Mouse (Mus musculus) heart, postnatal 4 days (tissue): Measurements from ENCODE around the gene Gm49396. TPM values are rescaled to one million over a fixed set of nuclear protein-coding genes. Genes with fewer than 3 reads are reported as not detected.

Experiments used
- DNase-seq: peaks from one replicate; pipeline ENCODE4 v3.0.0; 2021
- microRNA-seq, 2 experiments: library from miRNA; unstranded; fragments of <30 nt; microRNA quantifications; one replicate each; pipeline ENCODE4 v1.2.0; 2021 to 2022
- total RNA-seq, 2 experiments: library from RNA; stranded (reverse); gene quantifications; 2 replicates each; pipeline ENCODE4 v1.2.3; 2021

Gm49396 gene
- total RNA-seq, 2 experiments from 2014 or later: 2.1 to 3.1 TPM

DNA sequence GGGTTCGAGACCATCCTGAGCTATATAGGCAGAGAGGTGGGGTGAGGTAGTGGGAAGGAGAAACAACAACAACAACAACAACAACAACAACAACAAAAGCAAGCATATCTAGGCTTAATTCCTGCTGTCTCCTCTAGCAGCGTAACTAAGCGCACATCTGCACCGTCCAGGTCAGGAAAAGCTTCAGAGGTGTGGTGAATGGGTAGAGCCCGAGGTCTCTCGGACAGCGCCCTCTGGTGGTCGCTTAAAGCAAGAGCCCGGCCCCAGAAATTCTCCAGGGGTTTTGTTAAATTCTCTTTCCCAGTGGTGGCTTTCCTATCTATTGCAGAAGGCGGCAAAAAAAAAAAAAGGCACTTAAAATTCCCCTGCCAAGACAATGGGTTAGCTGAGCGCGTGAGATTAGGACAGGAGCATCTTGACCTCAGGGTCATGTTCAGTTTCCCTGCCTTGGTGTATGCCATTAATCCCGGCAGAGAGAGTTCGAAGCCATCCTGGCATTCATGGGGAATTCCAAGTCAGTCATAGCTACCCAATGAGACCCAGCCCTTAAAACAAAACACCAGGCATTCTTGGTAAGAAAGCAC is 50.5 kb downstream of the Gm49396 start:
- peak; percentile 77 for DNase-seq

DNA sequence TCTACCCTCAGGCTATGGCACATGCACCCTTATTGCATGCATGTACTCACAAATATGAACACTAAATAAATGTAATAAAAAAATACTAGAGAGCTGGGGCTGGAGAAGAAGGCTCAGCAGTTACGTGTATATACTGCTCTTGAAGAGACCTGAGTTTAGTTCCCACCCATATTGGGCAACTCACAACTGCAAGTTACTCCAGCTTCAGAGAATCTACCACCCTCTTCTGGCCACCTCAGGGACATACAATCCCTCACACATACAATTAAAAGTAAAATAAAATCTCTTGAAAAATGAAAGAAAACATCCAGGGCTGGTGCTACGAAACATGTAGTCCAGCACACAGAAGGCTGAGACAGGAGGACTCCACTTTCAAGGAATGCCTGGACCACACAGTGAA is 51.3 kb downstream of the Gm49396 start:
- no peak for DNase-seq

DNA sequence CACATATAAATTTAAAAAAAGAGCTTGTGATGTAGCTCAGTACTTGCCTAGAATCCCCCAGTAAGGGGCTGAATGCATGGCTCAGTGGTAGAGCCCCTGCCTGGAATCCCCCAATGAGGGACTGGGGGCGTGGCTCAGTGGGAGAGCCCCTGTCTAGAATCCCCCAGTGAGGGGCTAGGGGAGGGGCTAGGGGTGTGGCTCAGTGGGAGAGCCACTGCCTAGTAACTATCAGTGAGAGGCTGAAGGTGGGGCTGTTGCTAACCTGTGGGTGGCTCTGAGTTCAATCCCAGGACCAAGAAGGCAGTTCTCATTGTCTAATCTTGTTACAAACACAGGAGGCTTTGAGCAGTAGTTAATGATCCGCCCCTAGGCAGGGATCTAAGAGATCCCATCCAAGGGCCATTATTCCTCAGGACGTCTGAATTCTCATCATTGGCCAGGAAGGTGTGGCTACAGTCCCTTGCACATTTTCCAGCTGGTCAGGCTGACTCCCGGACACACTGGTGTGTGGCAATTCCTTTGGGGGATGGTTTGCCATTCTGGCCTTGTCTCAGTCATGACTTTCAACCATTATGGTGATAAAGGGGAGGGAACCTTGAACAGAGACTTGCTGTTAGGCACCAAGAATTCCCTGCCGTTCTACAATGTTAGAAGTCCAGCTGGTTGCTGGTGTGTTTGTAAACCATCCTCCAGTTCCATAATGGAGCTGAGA is 52.1 kb downstream of the Gm49396 start:
- no peak for DNase-seq

Small RNA genes lying within 50 kb of the gene (microRNA-seq; reads per million reads assigned to microRNA genes)
- 2.1 to 2.2 reads per million in 2 experiments for gene Gm38670
- 0 to 0.20 reads per million in 2 experiments for gene Mir3569

Other genes starting within 250 kb of the Gm49396 start
- gene Syne4, start 248.5 kb upstream of the Gm49396 start, total RNA-seq: 1 to 10 TPM; 1.3 to 3.2 TPM
- under 1 TPM; 0.70 to 0.91 TPM for gene E130208F15Rik, start 241.6 kb upstream of the Gm49396 start, total RNA-seq
- 10 to 100 TPM; 15.5 to 16.6 TPM for gene Sdhaf1, start 239.4 kb upstream of the Gm49396 start, total RNA-seq
- gene Lrfn3, start 200.6 kb upstream of the Gm49396 start, total RNA-seq: 1 to 10 TPM; 1.4 to 2.2 TPM
- gene Tyrobp, start 149.6 kb upstream of the Gm49396 start, total RNA-seq: 10 to 100 TPM; 11.1 to 13.5 TPM
- gene Hcst, start 143.5 kb upstream of the Gm49396 start, total RNA-seq: under 1 TPM in 1 of 2 experiments, not detected in 1; 0.88 TPM
- 1 to 10 TPM in 1 of 2 experiments, under 1 TPM in 1; 0.43 to 1.3 TPM for gene Nfkbid, start 141.6 kb upstream of the Gm49396 start, total RNA-seq
- gene Aplp1, start 117.8 kb upstream of the Gm49396 start, total RNA-seq: 1 to 10 TPM; 6.0 to 7.4 TPM
- under 1 TPM in 1 of 2 experiments, not detected in 1; 0.34 TPM for gene Kirrel2, start 105.7 kb upstream of the Gm49396 start, total RNA-seq
- not detected for gene Nphs1, start 105.0 kb upstream of the Gm49396 start, total RNA-seq
- gene Prodh2, start 69.7 kb upstream of the Gm49396 start, total RNA-seq: not detected
- gene Arhgap33, start 28.3 kb upstream of the Gm49396 start, total RNA-seq: 10 to 100 TPM in 1 of 2 experiments, 1 to 10 TPM in 1; 7.3 to 12.8 TPM
- 100 to 1,000 TPM; 279 to 308 TPM for gene Hspb6, start 11.2 kb upstream of the Gm49396 start, total RNA-seq
- 1 to 10 TPM; 5.2 to 7.8 TPM for gene Proser3, start 11.0 kb upstream of the Gm49396 start, total RNA-seq
- gene Lin37, start 3.5 kb upstream of the Gm49396 start, total RNA-seq: 10 to 100 TPM; 14.8 to 17.1 TPM
- gene U2af1l4, start within 50 bp of the Gm49396 start, total RNA-seq: 10 to 100 TPM; 70.5 to 72.7 TPM
- gene Psenen, start 283 bp downstream of the Gm49396 start, total RNA-seq: 10 to 100 TPM; 80.0 to 83.8 TPM
- gene Igflr1, start 2.1 kb downstream of the Gm49396 start, total RNA-seq: 1 to 10 TPM; 1.1 to 1.2 TPM
- 10 to 100 TPM; 29.5 to 35.8 TPM for gene Kmt2b, start 25.4 kb downstream of the Gm49396 start, total RNA-seq
- not detected for gene Zbtb32, start 35.6 kb downstream of the Gm49396 start, total RNA-seq
- under 1 TPM; 0.62 to 0.86 TPM for gene Upk1a, start 49.5 kb downstream of the Gm49396 start, total RNA-seq
- 1,000 to 10,000 TPM; 2,883 to 3,014 TPM for gene Cox6b1, start 62.8 kb downstream of the Gm49396 start, total RNA-seq
- not detected for gene Etv2, start 72.5 kb downstream of the Gm49396 start, total RNA-seq
- 10 to 100 TPM; 58.8 to 62.2 TPM for gene Rbm42, start 87.0 kb downstream of the Gm49396 start, total RNA-seq
- 10 to 100 TPM; 13.1 to 16.6 TPM for gene Haus5, start 101.7 kb downstream of the Gm49396 start, total RNA-seq
- not detected for gene Pmis2, start 108.3 kb downstream of the Gm49396 start, total RNA-seq
- gene 2200002J24Rik, start 135.6 kb downstream of the Gm49396 start, total RNA-seq: not detected
- under 1 TPM; 0.14 to 0.74 TPM for gene Atp4a, start 148.9 kb downstream of the Gm49396 start, total RNA-seq
- 100 to 1,000 TPM; 208 to 221 TPM for gene Tmem147, start 166.2 kb downstream of the Gm49396 start, total RNA-seq
- not detected for gene Gapdhs, start 180.3 kb downstream of the Gm49396 start, total RNA-seq
- 1 to 10 TPM; 4.8 to 5.1 TPM for gene Sbsn, start 188.1 kb downstream of the Gm49396 start, total RNA-seq
- gene Dmkn, start 200.4 kb downstream of the Gm49396 start, total RNA-seq: 1 to 10 TPM; 4.6 to 5.7 TPM
- not detected for gene Krtdap, start 224.6 kb downstream of the Gm49396 start, total RNA-seq